Mouse (Mus musculus) activated CD4-positive, CD25-positive, alpha-beta regulatory T cell, adult 4 months (primary cell): ENCODE results near the gene Emilin3. TPM values are rescaled to one million over a fixed set of nuclear protein-coding genes. Genes with fewer than 3 reads are reported as not detected.
"Not testable (repeated sequence)": the region's sequence is repeated elsewhere in the genome, so short reads cannot be mapped to it uniquely, and the experiment has no call there.

Experiments
- ATAC-seq: one replicate; pipeline ENCODE4 v1.8.0; 2017
- polyA plus RNA-seq, 2 experiments: library from polyadenylated mRNA; unstranded; fragments of 100-300 nt; shearing (Covaris generic); gene quantifications; one replicate each; pipeline ENCODE4 v1.2.1; 2017

The Emilin3 gene
- polyA plus RNA-seq, result not detected

GRCm38 (mm10) chr2:160912231-160912671, at the start of gene Emilin3:
Gene Emilin3 (minus strand): TSS chr2:160912328.
- ATAC-seq, result no peak

- ATAC-seq, result no peak
Measured at GRCm38 (mm10) chr2:160960956-160961646, 49.0 kb upstream of the Emilin3 start.

GRCm38 (mm10) chr2:160959901-160960300, 47.8 kb upstream of the Emilin3 start:
- ATAC-seq, result no peak

DNA sequence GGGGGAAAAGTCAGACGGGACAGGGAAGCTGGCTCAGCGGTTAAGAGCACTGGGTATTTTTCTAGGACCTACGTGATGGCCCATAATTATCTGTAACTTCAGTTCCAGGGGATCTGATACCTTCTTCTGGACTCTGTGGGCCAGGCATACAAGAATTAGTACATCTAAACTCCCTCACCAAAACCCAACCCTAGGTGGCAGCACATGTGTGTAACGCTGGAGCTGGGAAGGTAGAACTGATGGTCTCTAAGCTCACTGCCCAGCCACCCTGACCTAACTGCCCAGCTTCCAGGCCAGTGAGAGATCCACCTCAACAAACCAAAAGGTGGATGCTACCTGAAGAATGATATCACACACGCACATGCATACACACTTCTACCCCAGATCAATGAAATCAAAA, 46.6 kb upstream of the Emilin3 start:
- no peak for ATAC-seq

- not testable (repeated sequence) for ATAC-seq
Measured at GRCm38 (mm10) chr2:160957801-160958200, 45.7 kb upstream of the Emilin3 start.

GRCm38 (mm10) chr2:160957307-160957706, 45.2 kb upstream of the Emilin3 start:
- ATAC-seq, result not testable (repeated sequence)

GRCm38 (mm10) chr2:160955331-160955730, 43.2 kb upstream of the Emilin3 start:
- no peak for ATAC-seq

DNA sequence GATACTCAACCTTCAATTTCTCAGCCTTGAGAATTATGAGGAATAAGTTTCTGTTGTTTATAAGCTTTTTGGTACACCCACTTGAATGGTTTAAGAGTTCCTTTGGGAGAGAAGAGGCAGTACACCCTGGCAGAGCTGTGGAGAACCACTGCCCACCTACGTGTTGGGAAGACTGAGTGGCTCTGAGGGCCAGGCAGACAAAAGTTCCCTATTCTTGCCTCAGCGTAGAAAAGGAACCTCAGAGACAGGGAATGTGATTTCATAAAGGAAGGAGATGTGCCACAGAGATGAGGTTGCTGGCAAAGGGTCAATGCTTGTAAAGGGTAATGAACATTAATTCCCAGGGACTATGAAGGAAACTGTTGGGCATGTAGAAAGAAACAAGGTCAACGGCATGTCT, 42.4 kb upstream of the Emilin3 start:
- ATAC-seq, result no peak

DNA sequence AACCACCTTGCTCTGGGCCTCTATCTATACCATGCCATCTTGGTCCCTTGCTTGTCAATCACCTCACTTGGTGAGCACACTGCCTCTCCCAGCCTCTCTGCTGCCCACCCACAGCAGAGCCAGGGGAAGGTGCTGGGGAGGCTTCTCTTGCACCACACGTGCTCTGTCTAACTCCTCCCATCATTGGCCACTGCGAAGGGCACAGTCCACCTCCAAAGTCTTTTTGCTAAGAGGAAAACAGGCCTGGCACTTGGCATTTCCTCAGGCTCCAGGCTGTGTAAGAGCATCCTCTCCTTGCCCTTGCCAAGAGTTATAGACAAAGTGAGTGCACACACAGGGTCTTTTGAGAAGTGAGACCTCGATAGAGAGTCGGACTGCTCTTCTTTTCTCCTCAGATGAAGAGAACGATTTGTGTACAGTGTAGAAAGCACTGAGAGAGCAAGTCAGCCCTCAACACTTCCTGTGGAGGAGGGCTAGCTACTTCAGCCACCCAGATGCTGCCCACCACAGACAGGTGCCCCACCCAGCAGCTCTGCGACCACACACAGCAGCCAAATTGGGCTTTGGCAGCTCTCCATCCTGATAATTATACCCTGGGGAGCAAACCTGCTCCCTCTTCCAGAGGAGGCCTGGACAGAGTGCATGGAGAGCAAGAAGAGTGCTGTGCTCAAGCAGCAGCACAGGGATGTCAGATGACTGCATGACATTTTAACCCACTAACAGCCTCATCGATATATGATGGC, 41.2 kb upstream of the Emilin3 start:
- ATAC-seq, result no peak

DNA sequence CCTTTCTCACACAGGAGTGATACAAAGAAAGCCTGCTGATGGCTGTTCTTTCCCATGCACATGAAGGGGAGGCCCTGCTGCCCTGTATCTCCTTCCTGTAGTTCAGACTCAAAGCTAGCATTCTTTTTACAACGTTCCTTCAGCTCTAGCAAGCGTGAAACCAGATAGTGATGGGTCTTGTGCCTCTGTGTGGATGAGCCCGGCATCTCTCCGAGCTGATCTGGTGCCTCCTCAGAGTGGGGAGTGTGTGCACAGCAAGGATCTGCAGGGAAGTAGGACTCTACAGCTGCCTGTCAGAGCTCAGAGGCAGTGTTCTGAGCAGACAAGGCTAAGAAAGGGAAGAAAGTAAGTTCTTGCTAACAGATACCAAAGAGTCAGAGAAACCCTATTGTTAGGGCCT, 39.5 kb upstream of the Emilin3 start:
- ATAC-seq, result no peak

GRCm38 (mm10) chr2:160942443-160942842, 30.3 kb upstream of the Emilin3 start:
- ATAC-seq, result no peak

- ATAC-seq, result no peak
Measured at GRCm38 (mm10) chr2:160940930-160941709, 29.0 kb upstream of the Emilin3 start.

DNA sequence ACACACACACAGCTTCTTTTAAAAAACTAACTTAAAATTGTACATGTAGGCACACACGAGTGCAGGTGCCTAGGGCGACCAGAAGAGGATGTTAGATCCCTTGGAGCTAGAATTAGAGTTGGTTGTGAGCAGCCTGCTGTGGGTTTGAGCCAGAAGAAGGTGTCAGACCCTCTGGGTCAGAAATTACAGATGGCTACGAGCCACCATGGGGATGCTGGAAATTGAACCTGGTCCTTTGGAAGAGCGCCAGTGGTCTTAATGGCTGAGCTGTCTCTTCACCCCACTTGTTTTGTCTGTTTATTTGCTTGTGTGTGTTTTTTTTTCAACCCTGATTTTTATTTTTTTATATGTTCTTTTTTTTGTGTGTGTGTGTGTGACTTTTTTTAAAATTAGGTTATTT, 22.3 kb upstream of the Emilin3 start:
- no peak for ATAC-seq

GRCm38 (mm10) chr2:160933890-160934289, 21.8 kb upstream of the Emilin3 start:
- no peak for ATAC-seq

DNA sequence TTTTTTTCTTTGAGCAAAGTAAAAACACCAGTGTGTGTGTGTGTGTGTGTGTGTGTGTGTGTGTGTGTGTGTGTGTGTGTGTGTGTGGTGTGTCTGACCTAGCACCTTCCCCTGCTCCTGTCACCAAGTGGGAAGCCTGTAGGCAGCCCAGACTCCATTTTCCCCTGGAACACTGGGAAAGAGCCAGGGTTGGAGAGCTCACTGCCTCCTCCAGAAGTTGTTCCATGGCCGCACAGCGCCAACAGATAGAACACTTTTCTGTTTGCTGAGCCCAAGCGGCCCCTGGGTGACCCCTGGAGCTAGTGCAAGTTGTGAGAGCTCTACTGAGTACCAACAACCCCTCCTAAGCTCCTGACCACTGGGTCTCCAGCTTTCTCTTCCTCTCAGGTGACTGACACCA, 20.9 kb upstream of the Emilin3 start:
- ATAC-seq, result no peak

GRCm38 (mm10) chr2:160932325-160932724, 20.2 kb upstream of the Emilin3 start:
- no peak for ATAC-seq

DNA sequence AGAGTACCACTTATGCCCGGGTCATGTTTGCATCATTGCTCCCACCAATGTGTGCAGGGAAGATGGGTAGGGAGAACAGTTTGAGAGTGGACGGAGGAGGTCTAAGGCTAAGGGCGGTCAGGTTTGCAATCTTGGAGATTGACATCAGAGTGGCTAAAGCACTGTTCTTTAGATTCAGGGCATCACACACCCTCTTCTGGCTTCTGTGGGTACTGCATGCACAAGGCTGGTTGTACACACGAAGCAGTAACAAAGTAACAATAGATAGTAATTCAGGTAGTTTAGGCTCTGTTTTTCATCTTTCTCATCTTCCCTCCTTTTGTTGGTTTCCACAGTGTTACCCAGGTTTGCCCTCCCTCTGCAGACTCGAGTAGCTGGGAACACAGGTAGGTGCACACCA, 19.2 kb upstream of the Emilin3 start:
- ATAC-seq, result no peak

- no peak for ATAC-seq
Measured at GRCm38 (mm10) chr2:160925203-160925602, 13.1 kb upstream of the Emilin3 start.

GRCm38 (mm10) chr2:160921285-160921684, 9.2 kb upstream of the Emilin3 start:
- ATAC-seq, result no peak

GRCm38 (mm10) chr2:160918930-160919215, 6.7 kb upstream of the Emilin3 start:
- no peak for ATAC-seq

DNA sequence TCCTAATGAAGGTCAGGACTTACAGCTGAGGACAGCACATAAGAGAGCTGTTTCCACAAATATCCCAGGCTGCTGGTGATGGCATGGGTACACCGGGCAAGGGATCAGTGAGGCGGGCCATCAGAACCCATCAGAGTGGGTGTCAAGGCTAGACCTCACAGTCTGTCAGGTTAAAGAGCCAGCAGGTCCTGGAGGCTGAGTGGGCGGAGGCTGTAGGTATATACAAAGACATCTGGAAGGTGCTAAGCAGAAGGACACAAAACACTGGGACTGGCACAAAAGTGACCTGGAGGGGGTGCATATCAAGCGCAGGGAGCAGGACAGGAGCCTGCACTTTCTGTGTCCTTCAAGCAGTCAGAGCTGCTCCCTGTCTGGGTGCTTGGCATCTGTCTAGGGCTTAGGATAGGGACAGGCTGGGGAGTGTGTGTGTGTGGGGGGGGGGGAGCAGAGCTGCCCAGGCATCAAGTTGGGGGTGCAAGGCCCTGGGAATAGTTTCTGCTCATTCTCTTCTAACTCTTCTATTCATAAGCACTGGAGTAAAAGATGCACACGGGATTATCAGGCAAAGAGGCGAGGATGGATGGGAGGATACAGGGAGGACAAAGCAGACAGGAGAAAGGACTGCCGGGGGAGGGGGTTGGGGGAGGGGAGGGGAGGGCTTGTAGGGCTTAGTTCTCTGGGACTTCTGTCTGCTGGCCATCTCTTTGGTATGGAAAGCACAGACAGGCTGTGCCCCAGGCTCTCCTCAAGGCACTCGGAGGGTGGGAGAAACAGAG, 6.2 kb upstream of the Emilin3 start:
- no peak for ATAC-seq

- no peak for ATAC-seq
Measured at GRCm38 (mm10) chr2:160917313-160917712, 5.2 kb upstream of the Emilin3 start.

- ATAC-seq, result no peak
Measured at GRCm38 (mm10) chr2:160916714-160917113, 4.6 kb upstream of the Emilin3 start.
